Mouse (Mus musculus): ENCODE data around the gene Rps6ka3. TPM values are rescaled to one million over a fixed set of nuclear protein-coding genes. Genes with fewer than 3 reads are reported as not detected.

Rps6ka3 gene
- polyA plus RNA-seq, 1 experiment from 2014 or later = 1.7 TPM

DNA sequence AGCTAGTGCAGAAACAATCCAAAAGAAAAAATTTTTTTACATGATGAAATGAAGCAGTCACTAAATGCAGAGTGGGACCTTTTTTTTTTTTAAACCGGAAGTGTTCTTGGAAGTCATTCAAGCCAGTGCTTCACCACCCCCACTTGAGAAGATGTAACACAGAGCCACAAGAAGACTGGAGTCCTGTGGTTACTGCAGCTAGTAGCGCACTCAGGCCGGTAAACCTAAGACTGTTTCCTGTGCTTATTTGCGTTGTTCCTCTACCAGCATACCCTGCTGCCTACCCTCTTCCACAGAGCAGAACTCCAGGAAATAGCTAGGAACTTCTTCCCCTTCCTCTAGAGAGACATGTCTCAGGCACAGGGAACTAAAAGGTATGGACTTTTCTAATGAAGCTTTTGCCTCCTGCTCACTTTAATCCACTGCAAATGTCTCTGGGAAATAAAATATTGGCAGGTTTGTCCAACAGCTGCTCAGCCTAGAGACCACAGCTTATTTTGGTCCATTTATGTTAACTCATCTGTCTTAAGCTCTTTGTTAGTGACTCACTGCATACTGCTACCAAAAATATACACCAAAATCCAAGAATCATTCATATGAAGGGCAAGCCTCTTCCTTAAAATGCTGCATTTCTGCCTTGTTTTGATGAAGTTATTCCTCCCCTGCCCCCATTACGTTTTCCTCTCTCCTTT lies 931 bp downstream of the Rps6ka3 start:
- ATAC-seq = no peak
- no peak for DNase-seq
- no peaks in the 10 kb centered on the region for H3K9me3 ChIP-seq (ENCODE audit: low read length)
- no peaks in the 10 kb centered on the region for H3K4me1 ChIP-seq (ENCODE audit: insufficient read depth)
- H3K27me3 ChIP-seq (ENCODE audit: insufficient read depth, low read length) = no peaks in the 10 kb centered on the region
- no peak overlapping the region for H3K9ac ChIP-seq (replicated peaks)
- WGBS (ENCODE audit: insufficient replicate concordance) = 45% methylated on average over 5 of the region's 5 CpGs
- no peak overlapping the region for H3K27ac ChIP-seq (ENCODE audit: low read depth)
- TF ChIP-seq EP300 (IDR thresholded peaks at IDR 0.05; ENCODE audit: low read depth) (no peak), CTCF (IDR thresholded peaks at IDR 0.05; ENCODE audit: low read depth) (no peak)
- H3K4me3 ChIP-seq (ENCODE audit: low read depth, low read length) = no peak overlapping the region
- no peak overlapping the region for H3K4me2 ChIP-seq (ENCODE audit: low read depth, low read length)
- H3K36me3 ChIP-seq (replicated peaks; ENCODE audit: insufficient read depth, low read length) = no peaks in the 10 kb centered on the region

DNA sequence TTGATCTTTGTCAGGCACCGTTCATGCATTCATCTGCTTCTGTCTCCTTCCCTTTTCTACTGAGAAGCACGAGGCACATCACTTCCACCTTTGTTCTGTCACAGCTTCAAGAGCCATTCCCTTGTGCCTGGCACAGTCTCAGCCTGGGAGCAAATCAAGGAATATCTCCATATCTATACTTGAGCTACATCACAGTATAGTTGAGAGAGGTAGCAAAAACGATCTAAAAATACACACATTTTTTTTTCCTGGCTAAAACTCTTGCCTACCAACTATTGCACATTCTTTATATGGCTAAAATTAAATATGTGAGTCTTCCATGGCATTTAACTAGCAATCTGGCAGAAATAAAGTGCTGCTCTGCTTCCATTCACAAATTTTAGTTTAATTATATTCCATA lies 5.1 kb downstream of the Rps6ka3 start:
- Histone ChIP-seq H3K9me3 (ENCODE audit: low read length) (no peaks in the 10 kb centered on the region), H3K4me1 (ENCODE audit: insufficient read depth) (no peaks in the 10 kb centered on the region), H3K4me3 (ENCODE audit: low read depth, low read length) (no peak overlapping the region), H3K27me3 (ENCODE audit: insufficient read depth, low read length) (no peaks in the 10 kb centered on the region), H3K36me3 (replicated peaks; ENCODE audit: insufficient read depth, low read length) (no peaks in the 10 kb centered on the region), H3K4me2 (ENCODE audit: low read depth, low read length) (no peak overlapping the region), H3K9ac (replicated peaks) (no peak overlapping the region), H3K27ac (ENCODE audit: low read depth) (no peak overlapping the region)
- TF ChIP-seq CTCF (IDR thresholded peaks at IDR 0.05; ENCODE audit: low read depth) = no peak
- no peak for TF ChIP-seq EP300 (IDR thresholded peaks at IDR 0.05; ENCODE audit: low read depth)
- no peak for ATAC-seq
- DNase-seq = no peak
- 49% methylated on average over 3 of the region's 3 CpGs for WGBS (ENCODE audit: insufficient replicate concordance)

DNA sequence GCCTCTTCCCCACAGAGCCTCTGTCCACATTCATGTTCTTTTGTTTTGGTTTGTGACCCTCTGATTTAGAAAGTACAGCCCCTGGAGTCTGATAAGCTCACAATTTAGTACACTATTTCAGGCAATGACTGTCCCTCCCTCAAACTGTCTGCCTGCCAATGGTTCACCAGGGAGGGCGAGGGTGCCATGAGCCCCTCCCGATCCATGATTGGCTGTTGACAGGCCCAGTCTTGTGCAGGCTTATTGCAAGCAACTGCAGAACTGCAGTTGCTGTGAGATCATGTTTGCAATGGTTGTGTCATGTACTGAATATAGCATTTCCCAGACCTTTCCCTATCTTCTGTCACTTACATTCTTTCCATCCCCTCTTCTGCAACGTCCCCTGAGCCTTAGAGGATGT lies 12.4 kb downstream of the Rps6ka3 start:
- no peak for ATAC-seq
- 67% methylated on average over 3 of the region's 3 CpGs for WGBS (ENCODE audit: insufficient replicate concordance)

GRCm38 (mm10) chrX:159237275-159237674 lies 27.2 kb downstream of the Rps6ka3 start:
- 50% methylated on average over 1 of the region's 1 CpGs for WGBS (ENCODE audit: insufficient replicate concordance)
- TF ChIP-seq EP300 (IDR thresholded peaks at IDR 0.05; ENCODE audit: low read depth) (no peak), CTCF (IDR thresholded peaks at IDR 0.05; ENCODE audit: low read depth) (no peak)
- DNase-seq (no peak), ATAC-seq (no peak)
- H3K36me3 ChIP-seq (replicated peaks; ENCODE audit: insufficient read depth, low read length) = no peaks in the 10 kb centered on the region
- no peaks in the 10 kb centered on the region for H3K27me3 ChIP-seq (ENCODE audit: insufficient read depth, low read length)
- H3K9ac ChIP-seq (replicated peaks) = no peak overlapping the region
- no peak overlapping the region for H3K4me2 ChIP-seq (ENCODE audit: low read depth, low read length)
- H3K4me3 ChIP-seq (ENCODE audit: low read depth, low read length) = no peak overlapping the region
- H3K4me1 ChIP-seq (ENCODE audit: insufficient read depth) = no peaks in the 10 kb centered on the region
- no peaks in the 10 kb centered on the region for H3K9me3 ChIP-seq (ENCODE audit: low read length)
- no peak overlapping the region for H3K27ac ChIP-seq (ENCODE audit: low read depth)

More for the DNA sequence above, 12.4 kb downstream of the Rps6ka3 start:
- no peak overlapping the region for H3K4me2 ChIP-seq (ENCODE audit: low read depth, low read length)
- no peaks in the 10 kb centered on the region for H3K27me3 ChIP-seq (ENCODE audit: insufficient read depth, low read length)
- no peak overlapping the region for H3K9ac ChIP-seq (replicated peaks)
- no peaks in the 10 kb centered on the region for H3K4me1 ChIP-seq (ENCODE audit: insufficient read depth)
- no peak for DNase-seq
- no peak overlapping the region for H3K4me3 ChIP-seq (ENCODE audit: low read depth, low read length)
- H3K9me3 ChIP-seq (ENCODE audit: low read length) = no peaks in the 10 kb centered on the region
- no peak for TF ChIP-seq CTCF (IDR thresholded peaks at IDR 0.05; ENCODE audit: low read depth)
- TF ChIP-seq EP300 (IDR thresholded peaks at IDR 0.05; ENCODE audit: low read depth) = no peak
- H3K27ac ChIP-seq (ENCODE audit: low read depth) = no peak overlapping the region
- H3K36me3 ChIP-seq (replicated peaks; ENCODE audit: insufficient read depth, low read length) = no peaks in the 10 kb centered on the region

DNA sequence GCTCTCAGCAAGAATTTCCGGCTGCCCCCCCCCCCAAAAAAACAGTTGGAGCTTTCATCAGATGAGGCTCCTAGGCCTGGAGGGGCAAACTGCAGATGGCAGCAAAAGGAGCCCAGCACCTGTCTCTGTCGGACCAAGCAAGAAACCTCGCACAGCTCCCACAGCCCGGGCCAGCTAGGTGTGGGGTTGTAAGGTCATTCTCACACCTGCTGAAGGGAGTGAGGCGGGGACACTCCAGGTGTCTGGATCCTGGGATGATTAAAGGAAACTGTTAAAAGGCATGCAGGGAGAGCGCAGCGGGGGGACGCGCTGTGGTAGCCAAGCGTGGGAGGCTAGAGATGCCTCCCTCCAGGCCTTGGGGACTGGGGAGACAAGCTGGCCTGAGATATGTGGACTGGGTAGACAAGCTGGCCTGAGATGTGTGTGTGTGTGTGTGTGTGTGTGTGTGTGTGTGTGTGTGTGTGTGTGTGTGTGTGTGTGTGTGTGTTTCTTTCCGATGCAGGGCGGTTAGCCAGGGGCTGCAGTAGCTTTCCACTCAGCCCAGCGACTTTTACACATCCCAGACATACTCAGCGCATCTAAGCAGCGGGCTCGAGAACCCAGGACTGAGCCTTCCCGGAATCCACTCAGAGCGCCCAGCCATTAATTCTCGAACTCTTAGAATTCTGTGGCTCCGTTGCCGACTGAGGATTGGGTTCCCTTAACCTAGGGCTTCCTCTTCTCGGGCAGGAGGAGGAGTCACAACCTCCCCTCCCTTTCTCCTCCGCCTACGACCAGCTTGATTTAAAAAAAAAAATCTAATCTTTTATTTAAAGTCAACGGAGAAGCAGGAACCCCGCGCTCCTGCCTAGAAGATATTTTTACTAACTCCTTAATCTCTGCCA lies 44.1 kb downstream of the Rps6ka3 start:
- WGBS (ENCODE audit: insufficient replicate concordance) = 18% methylated on average over 25 of the region's 27 CpGs
- peak overlapping the region; percentile 87 for H3K27ac ChIP-seq (ENCODE audit: low read depth)
- H3K4me3 ChIP-seq (ENCODE audit: low read depth, low read length) = peak overlapping the region; percentile 81
- H3K27me3 ChIP-seq (ENCODE audit: insufficient read depth, low read length) = no peaks in the 10 kb centered on the region
- H3K9me3 ChIP-seq (ENCODE audit: low read length) = no peaks in the 10 kb centered on the region
- no peaks in the 10 kb centered on the region for H3K36me3 ChIP-seq (replicated peaks; ENCODE audit: insufficient read depth, low read length)
- peak; percentile 31 for DNase-seq
- TF ChIP-seq CTCF (IDR thresholded peaks at IDR 0.05; ENCODE audit: low read depth) (no peak), EP300 (IDR thresholded peaks at IDR 0.05; ENCODE audit: low read depth) (no peak)
- ATAC-seq = peak; percentile 10; the same call in 1 of the 2 replicates
- no peaks in the 10 kb centered on the region for H3K4me1 ChIP-seq (ENCODE audit: insufficient read depth)
- H3K9ac ChIP-seq (replicated peaks) = peak overlapping the region; percentile 57
- H3K4me2 ChIP-seq (ENCODE audit: low read depth, low read length) = peak overlapping the region; percentile 82
